In the genomic region with DNA sequence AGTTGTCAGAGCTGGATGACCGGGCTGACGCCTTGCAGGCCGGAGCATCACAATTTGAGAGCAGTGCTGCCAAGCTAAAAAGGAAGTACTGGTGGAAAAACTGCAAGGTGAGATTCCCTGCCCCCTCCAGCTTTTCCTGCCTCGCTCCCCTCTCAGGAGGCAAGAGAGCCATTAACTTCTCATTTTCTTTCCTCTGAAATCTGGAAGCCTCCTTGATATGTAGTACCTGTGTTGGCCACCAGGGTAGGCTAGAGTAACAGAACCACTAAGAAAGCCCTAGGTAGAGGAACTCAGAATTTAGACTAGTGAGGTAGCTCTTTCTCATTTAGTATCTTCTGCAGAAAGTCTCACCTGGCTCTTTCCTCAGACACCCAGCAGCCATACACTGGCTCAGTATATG, we compare ENCODE assay signal across 8 mouse cellular contexts. TPM values are rescaled to one million over a fixed set of nuclear protein-coding genes. Genes with fewer than 3 reads are reported as not detected.
DNase-seq lines count a peak whose midpoint lies in the region; ATAC-seq lines count a peak whose summit lies in the region.

No protein-coding gene starts in this region.

- no peak for ATAC-seq in forebrain, embryonic 14.5 days
- no peak for ATAC-seq in forebrain, embryonic 15.5 days (replicated peaks)

- H3K36me3 ChIP-seq in forebrain, embryonic 14.5 days (ENCODE audit: control insufficient read depth, insufficient read depth, low read length): no peaks in the 10 kb centered on the region
- H3K36me3 ChIP-seq in forebrain, embryonic 15.5 days: no peaks in the 10 kb centered on the region
- H3K36me3 ChIP-seq in macrophage (ENCODE audit: inconsistent target): peaks cover 19% of the 10 kb centered on the region

- no peak overlapping the region for H3K4me3 ChIP-seq in forebrain, embryonic 14.5 days (ENCODE audit: low read depth, low read length)
- no peak overlapping the region for H3K4me3 ChIP-seq in forebrain, embryonic 15.5 days
- no peak overlapping the region for H3K4me3 ChIP-seq in macrophage (ENCODE audit: inconsistent target)

- no peak overlapping the region for H3K27ac ChIP-seq in forebrain, embryonic 14.5 days (ENCODE audit: low read depth, low read length)
- H3K27ac ChIP-seq in forebrain, embryonic 15.5 days (replicated peaks): no peak overlapping the region
- H3K27ac ChIP-seq in macrophage: 0 out of 2 replicates have a peak overlapping the region, but pooled peaks have one; percentile 15

- H3K9me3 ChIP-seq in forebrain, embryonic 14.5 days (replicated peaks; ENCODE audit: control insufficient read depth, low read length): no peaks in the 10 kb centered on the region
- H3K9me3 ChIP-seq in forebrain, embryonic 15.5 days: no peaks in the 10 kb centered on the region

- H3K4me1 ChIP-seq in forebrain, embryonic 14.5 days (ENCODE audit: control insufficient read depth, insufficient read depth, low read length): peaks cover 4% of the 10 kb centered on the region; the same call in 1 of the 2 replicates
- H3K4me1 ChIP-seq in forebrain, embryonic 15.5 days: peaks cover 5% of the 10 kb centered on the region; the same call in 1 of the 2 replicates

- H3K27me3 ChIP-seq in forebrain, embryonic 14.5 days (replicated peaks; ENCODE audit: control insufficient read depth, insufficient read depth, low read length): no peaks in the 10 kb centered on the region
- no peaks in the 10 kb centered on the region for H3K27me3 ChIP-seq in forebrain, embryonic 15.5 days

- peak; percentile 63 for DNase-seq in forebrain, embryonic 14.5 days (ENCODE audit: low spot score)
- DNase-seq in urinary bladder, postnatal 25 days (ENCODE audit: low spot score): peak; percentile 52
- DNase-seq in urinary bladder, adult 2 months (ENCODE audit: low spot score): no peak
- peak; percentile 78 for DNase-seq in embryo, embryonic 10.5 days (ENCODE audit: low spot score)
- peak; percentile 75 to 80 for DNase-seq in kidney, postnatal 36 days
- DNase-seq in spleen, postnatal 4 days (ENCODE audit: low spot score in 2 of 2): peak; percentile 73 to 84

- 78% methylated on average over 4 of the region's 4 CpGs for WGBS in forebrain, embryonic 14.5 days
- 79% methylated on average over 4 of the region's 4 CpGs for WGBS in forebrain, embryonic 15.5 days
- 11% methylated on average over 4 of the region's 4 CpGs for WGBS in macrophage (ENCODE audit: missing documents)

- peaks cover 16% of the 10 kb centered on the region; the same call in 1 of the 2 replicates for H3K79me2 ChIP-seq in macrophage (ENCODE audit: inconsistent target)

- H3K4me2 ChIP-seq in forebrain, embryonic 14.5 days (ENCODE audit: low read length): no peak overlapping the region
- no peak overlapping the region for H3K4me2 ChIP-seq in forebrain, embryonic 15.5 days (replicated peaks)

- no peak overlapping the region for H3K9ac ChIP-seq in forebrain, embryonic 14.5 days (ENCODE audit: low read length)
- no peak overlapping the region for H3K9ac ChIP-seq in forebrain, embryonic 15.5 days (replicated peaks)

RNA-seq across cellular contexts. Expression of a gene that starts 3.6 kb away (rescaled TPM):
- polyA plus RNA-seq in forebrain, embryonic 14.5 days (2014; fragmentation: Nextera tagmentation; extraction: Ambion mirVana): 1.7 and 2.7 TPM in 2 replicates
- polyA plus RNA-seq in forebrain, embryonic 15.5 days (2015; fragmentation: Nextera tagmentation; extraction: Ambion mirVana): 5.6 and 6.0 TPM in 2 replicates
- polyA plus RNA-seq in urinary bladder, adult 2 months (2012; rRNA removed): 29.0 and 37.2 TPM in 2 replicates
- total RNA-seq in macrophage (2018; cell fraction: chromatin; rRNA removed): 10 to 100 TPM in 25 of 26 experiments, 1 to 10 TPM in 1; 8.7 to 78.4 (median 34.0) TPM
- 1 to 10 TPM; 2.9 to 8.4 (median 5.3) TPM for total RNA-seq in macrophage (2018; cell fraction: cytosol; rRNA removed)
- total RNA-seq in macrophage (2018; cell fraction: nucleus; rRNA removed): 10 to 100 TPM in 24 of 26 experiments, 1 to 10 TPM in 2; 8.6 to 60.6 (median 23.2) TPM
- 4.9 to 8.4 TPM (median 6.3 TPM) in 3 replicates for polyA plus RNA-seq in macrophage (2018)

RNA-seq across cellular contexts. Expression of a gene that starts 12.7 kb away (rescaled TPM):
- 1.8 and 2.6 TPM in 2 replicates for polyA plus RNA-seq in forebrain, embryonic 14.5 days (2014; fragmentation: Nextera tagmentation; extraction: Ambion mirVana)
- polyA plus RNA-seq in forebrain, embryonic 15.5 days (2015; fragmentation: Nextera tagmentation; extraction: Ambion mirVana): 3.0 and 3.2 TPM in 2 replicates
- polyA plus RNA-seq in urinary bladder, adult 2 months (2012; rRNA removed): 16.6 and 19.7 TPM in 2 replicates
- total RNA-seq in macrophage (2018; cell fraction: chromatin; rRNA removed): 10 to 100 TPM in 14 of 26 experiments, 1 to 10 TPM in 12; 3.1 to 21.5 (median 10.5) TPM
- 10 to 100 TPM; 14.4 to 67.4 (median 32.1) TPM for total RNA-seq in macrophage (2018; cell fraction: cytosol; rRNA removed)
- total RNA-seq in macrophage (2018; cell fraction: nucleus; rRNA removed): 10 to 100 TPM in 25 of 26 experiments, 1 to 10 TPM in 1; 7.9 to 53.9 (median 24.3) TPM
- polyA plus RNA-seq in macrophage (2018): 11.1 to 31.4 TPM (median 11.5 TPM) in 3 replicates

RNA-seq across cellular contexts. Expression of a gene that starts 17.8 kb away (rescaled TPM):
- 0.24 and 0.37 TPM in 2 replicates for polyA plus RNA-seq in forebrain, embryonic 14.5 days (2014; fragmentation: Nextera tagmentation; extraction: Ambion mirVana)
- polyA plus RNA-seq in forebrain, embryonic 15.5 days (2015; fragmentation: Nextera tagmentation; extraction: Ambion mirVana): 1.3 and 2.3 TPM in 2 replicates
- 0.59 and 0.83 TPM in 2 replicates for polyA plus RNA-seq in urinary bladder, adult 2 months (2012; rRNA removed)
- total RNA-seq in macrophage (2018; cell fraction: chromatin; rRNA removed): not detected
- total RNA-seq in macrophage (2018; cell fraction: cytosol; rRNA removed): not detected
- total RNA-seq in macrophage (2018; cell fraction: nucleus; rRNA removed): not detected
- polyA plus RNA-seq in macrophage (2018): not detected in 3 replicates

RNA-seq across cellular contexts. Expression of a gene that starts 27.4 kb away (rescaled TPM):
- polyA plus RNA-seq in forebrain, embryonic 14.5 days (2014; fragmentation: Nextera tagmentation; extraction: Ambion mirVana): 160 and 179 TPM in 2 replicates
- 155 and 158 TPM in 2 replicates for polyA plus RNA-seq in forebrain, embryonic 15.5 days (2015; fragmentation: Nextera tagmentation; extraction: Ambion mirVana)
- polyA plus RNA-seq in urinary bladder, adult 2 months (2012; rRNA removed): 69.8 and 72.9 TPM in 2 replicates
- total RNA-seq in macrophage (2018; cell fraction: chromatin; rRNA removed): 10 to 100 TPM in 14 of 26 experiments, 1 to 10 TPM in 12; 1.7 to 27.3 (median 11.0) TPM
- total RNA-seq in macrophage (2018; cell fraction: cytosol; rRNA removed): 10 to 100 TPM; 29.0 to 60.7 (median 46.8) TPM
- 10 to 100 TPM in 18 of 26 experiments, 1 to 10 TPM in 8; 3.9 to 26.7 (median 15.3) TPM for total RNA-seq in macrophage (2018; cell fraction: nucleus; rRNA removed)
- polyA plus RNA-seq in macrophage (2018): 32.5 to 47.9 TPM (median 40.8 TPM) in 3 replicates

RNA-seq across cellular contexts. Expression of a gene that starts 27.5 kb away (rescaled TPM):
- 64.4 and 67.6 TPM in 2 replicates for polyA plus RNA-seq in forebrain, embryonic 14.5 days (2014; fragmentation: Nextera tagmentation; extraction: Ambion mirVana)
- polyA plus RNA-seq in forebrain, embryonic 15.5 days (2015; fragmentation: Nextera tagmentation; extraction: Ambion mirVana): 98.5 and 99.5 TPM in 2 replicates
- 17.3 and 24.3 TPM in 2 replicates for polyA plus RNA-seq in urinary bladder, adult 2 months (2012; rRNA removed)
- 10 to 100 TPM in 21 of 26 experiments, 1 to 10 TPM in 5; 2.6 to 80.6 (median 23.9) TPM for total RNA-seq in macrophage (2018; cell fraction: chromatin; rRNA removed)
- total RNA-seq in macrophage (2018; cell fraction: cytosol; rRNA removed): 1 to 10 TPM; 2.7 to 8.8 (median 5.2) TPM
- 10 to 100 TPM in 15 of 26 experiments, 1 to 10 TPM in 11; 1.8 to 73.8 (median 10.6) TPM for total RNA-seq in macrophage (2018; cell fraction: nucleus; rRNA removed)
- polyA plus RNA-seq in macrophage (2018): 6.0 to 12.7 TPM (median 10.3 TPM) in 3 replicates
